Mouse (Mus musculus) C2C12 (cell line): ENCODE measurements at regions not wholly inside any gene's neighbourhood (a gene's known extent, or its start where the extent isn't known, plus 50 kb on each side); places are given as distances from the start of the nearest gene placed in this dataset.

ENCODE experiments used
- CEBPB ChIP-seq: IDR thresholded peaks from one replicate; pipeline ENCODE4 v1.6.1; 2011; ENCODE audit warnings: low read depth, mild to moderate bottlenecking, control low read depth, moderate library complexity
- CTCF ChIP-seq: IDR thresholded peaks from one replicate; pipeline ENCODE4 v1.5.1; 2011; ENCODE audit not compliant: control insufficient read depth, insufficient read depth, insufficient read length
- FOSL1 ChIP-seq: IDR thresholded peaks from one replicate; pipeline ENCODE4 v1.8.0; 2011; ENCODE audit warnings: mild to moderate bottlenecking, low read length; ENCODE audit not compliant: poor library complexity, insufficient read depth, severe bottlenecking
- MAX ChIP-seq: IDR thresholded peaks from one replicate; pipeline ENCODE4 v1.6.1; 2011; ENCODE audit warnings: mild to moderate bottlenecking, control low read depth
- MYOG ChIP-seq: IDR thresholded peaks from one replicate; pipeline ENCODE4 v1.6.1; 2011; ENCODE audit not compliant: control insufficient read depth, insufficient read length; ENCODE audit errors: extremely low read depth
- USF1 ChIP-seq: IDR thresholded peaks from one replicate; pipeline ENCODE4 v1.6.1; 2011; ENCODE audit warnings: low read depth, mild to moderate bottlenecking, control low read depth, moderate library complexity

DNA sequence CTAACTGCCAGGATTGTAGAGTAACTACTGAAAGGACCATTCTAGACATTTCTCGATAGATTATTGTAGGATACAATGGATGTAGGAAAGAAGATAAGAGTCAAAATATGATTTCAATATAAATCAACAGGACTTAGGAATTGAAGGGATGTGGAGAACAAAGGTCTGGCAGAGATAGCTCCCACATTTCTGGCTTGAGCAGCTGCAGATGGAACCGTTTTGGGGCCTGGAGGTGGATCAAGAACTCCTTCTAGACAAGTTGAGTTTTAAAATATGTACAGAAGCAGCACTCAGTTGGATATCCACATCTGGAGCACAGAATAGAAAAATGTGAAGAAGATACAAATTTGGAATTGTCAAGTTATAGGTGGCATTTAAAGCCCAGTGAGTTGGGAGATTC is 901.9 kb upstream of the Gm7489 start:
- TF ChIP-seq CTCF (no peak), MAX (no peak), MYOG (no peak), CEBPB (no peak), USF1 (no peak), FOSL1 (no peak)
